Mouse (Mus musculus) left cerebral cortex, postnatal 36 days (tissue): Measurements from ENCODE around the gene Uvssa. TPM values are rescaled to one million over a fixed set of nuclear protein-coding genes. Genes with fewer than 3 reads are reported as not detected.
A peak's percentile ranks its signal among the peaks of the same experiment; 100 is the strongest.

Source experiments
- DNase-seq, 2 experiments: peaks; one replicate each; pipeline ENCODE4 v3.0.0; 2021 to 2022; ENCODE audit warnings: low spot score in 2 of 2, mixed read lengths in 1 of 2
- intact Hi-C: fragments of 180-260 bp; cut with DNase I; formaldehyde crosslinking; loops from one replicate; pipeline ENCODE4 v1.15.1; 2025
- total RNA-seq, 2 experiments: library from RNA; stranded (reverse); gene quantifications; 2 replicates each; pipeline ENCODE4 v1.2.3; 2021

The Uvssa gene
- total RNA-seq, 2 experiments from 2014 or later, result 5.6 to 7.2 TPM

- no peak for DNase-seq
- intact Hi-C loops, result loop anchor here (10.0 kb wide), 1 partner anchor 1961 kb away; no protein-coding TSS in a partner anchor
Measured at GRCm38 (mm10) chr5:33433201-33434138, 55.1 kb downstream of the Uvssa start, which contains the start of gene Nkx1-1. TSS of gene Nkx1-1 (minus strand) at chr5:33433976.

- peak in 1 of 2 experiments; percentile 13 for DNase-seq
- intact Hi-C loops, result loop anchor here (10.0 kb wide), 1 partner anchor 1961 kb away; no protein-coding TSS in a partner anchor
Measured at GRCm38 (mm10) chr5:33434141-33434780, 55.9 kb downstream of the Uvssa start.

DNA sequence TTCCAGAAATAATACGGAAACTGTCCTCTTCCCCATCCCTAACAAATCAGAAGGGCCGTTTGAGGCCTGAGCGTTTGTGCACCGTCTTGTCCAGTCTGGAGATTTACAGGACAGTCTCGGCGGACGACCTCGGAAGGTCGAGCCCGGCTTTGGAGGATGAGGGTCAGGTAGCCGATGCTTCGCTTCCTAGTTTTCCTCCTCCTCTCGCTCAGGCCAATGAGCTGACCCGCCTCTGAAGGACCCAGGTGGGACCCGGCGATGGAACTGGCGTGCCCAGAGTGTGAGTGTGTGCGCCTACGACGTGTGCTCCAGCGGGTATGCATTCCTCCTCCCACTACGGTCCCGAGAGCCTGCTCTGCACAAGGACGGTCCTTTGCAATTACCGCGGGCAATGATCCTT is 56.8 kb downstream of the Uvssa start:
- intact Hi-C loops, result loop anchor here (10.0 kb wide), 1 partner anchor 1960 kb away; no protein-coding TSS in a partner anchor
- DNase-seq, result no peak

DNA sequence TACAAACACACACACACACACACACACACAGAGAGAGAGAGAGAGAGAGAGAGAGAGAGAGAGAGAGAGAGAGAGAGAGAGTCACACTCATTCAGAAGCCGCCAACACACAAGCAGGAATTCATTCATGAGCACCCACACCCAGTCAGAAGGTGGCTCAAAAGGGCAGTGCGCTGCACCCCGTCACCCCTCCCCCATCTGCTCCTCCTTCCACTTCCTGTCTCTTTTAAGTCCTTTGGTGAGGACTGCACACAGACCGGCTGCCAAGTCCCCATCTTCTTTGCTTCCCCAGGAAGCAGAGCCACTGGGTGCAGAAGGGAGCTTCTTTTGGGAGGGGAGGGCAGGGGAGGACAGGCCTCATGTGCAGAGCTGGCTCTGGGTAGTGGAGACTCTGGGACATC is 57.6 kb downstream of the Uvssa start:
- intact Hi-C loops, result loop anchor here (10.0 kb wide), 1 partner anchor 1959 kb away; no protein-coding TSS in a partner anchor

DNA sequence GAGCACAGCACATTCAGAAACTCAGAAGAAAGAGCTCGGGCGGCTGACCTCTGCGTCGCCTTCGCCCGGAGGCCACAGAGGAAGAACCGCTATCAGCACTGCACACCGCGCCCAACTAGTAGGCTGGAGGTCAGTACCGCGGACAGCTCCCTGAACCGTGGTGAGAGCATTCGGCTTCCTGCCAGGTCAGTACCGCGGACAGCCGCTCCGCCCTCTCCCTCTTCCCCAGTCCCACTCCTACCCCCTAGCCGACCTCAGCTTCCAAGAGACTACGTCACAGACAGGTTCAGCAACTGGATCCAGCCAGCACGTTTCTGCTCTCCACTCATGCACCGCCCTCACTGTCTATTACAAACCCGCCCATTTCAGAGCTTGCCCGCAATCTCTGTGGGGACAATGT is 59.9 kb downstream of the Uvssa start:
- DNase-seq, result peak; percentile 26 to 54
- intact Hi-C loops, result loop anchor here (10.0 kb wide), 1 partner anchor 1957 kb away; no protein-coding TSS in a partner anchor

More for the DNA sequence above, 57.6 kb downstream of the Uvssa start:
- DNase-seq, result no peak

GRCm38 (mm10) chr5:33442927-33443710 is 64.8 kb downstream of the Uvssa start:
- intact Hi-C loops, result loop anchor here (5.0 kb wide), 2 partner anchors 46 to 99 kb away; no protein-coding TSS in a partner anchor
- peak in 1 of 2 experiments; percentile 26 for DNase-seq

DNA sequence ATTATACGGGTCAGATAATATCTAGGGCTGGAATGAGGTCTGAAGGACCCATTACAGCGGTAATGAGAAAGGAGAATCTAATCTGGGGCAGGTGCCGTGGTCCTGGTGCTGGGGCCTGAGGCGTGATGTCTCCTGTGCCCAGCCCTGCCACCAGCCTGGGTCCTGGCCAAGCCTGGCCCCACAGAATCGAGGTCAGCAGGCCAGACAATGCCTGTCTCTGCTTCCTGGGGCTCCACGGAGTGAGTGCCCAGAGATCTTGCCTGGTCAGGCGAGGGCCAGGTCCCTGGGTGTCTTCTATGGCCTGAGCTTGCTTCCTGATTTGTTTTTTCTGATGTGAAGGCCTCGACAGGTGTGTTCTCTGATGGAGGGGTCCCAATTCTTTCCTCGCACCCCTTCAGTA is 65.4 kb downstream of the Uvssa start:
- no peak for DNase-seq
- intact Hi-C loops, result loop anchor here (5.0 kb wide), 2 partner anchors 46 to 99 kb away; no protein-coding TSS in a partner anchor

DNA sequence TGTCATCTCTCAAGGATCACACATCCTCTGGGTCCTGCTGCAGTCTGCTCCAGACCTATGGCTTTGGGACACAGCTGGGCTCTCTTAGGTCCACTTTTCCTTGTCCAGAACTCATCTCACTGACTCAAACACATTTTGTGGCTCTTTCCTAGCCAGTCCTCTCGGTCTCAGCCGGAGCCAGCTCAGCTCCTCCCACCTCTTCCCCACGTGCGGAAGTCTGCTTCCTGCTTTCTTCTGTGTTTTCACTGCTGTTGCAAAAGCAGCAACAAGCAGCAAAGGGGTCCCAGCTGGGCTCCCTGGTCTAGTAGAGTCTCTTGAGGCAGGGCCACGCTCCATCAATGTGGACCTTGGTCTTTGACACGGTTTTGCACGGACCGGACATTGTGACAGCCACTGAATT is 77.4 kb downstream of the Uvssa start:
- intact Hi-C loops, result no loop called here

GRCm38 (mm10) chr5:33458132-33458622 is 79.8 kb downstream of the Uvssa start:
- DNase-seq, result no peak
- intact Hi-C loops, result no loop called here

More for the DNA sequence above, 77.4 kb downstream of the Uvssa start:
- no peak for DNase-seq

GRCm38 (mm10) chr5:33459111-33459510 is 80.8 kb downstream of the Uvssa start:
- no peak for DNase-seq
- intact Hi-C loops, result no loop called here

DNA sequence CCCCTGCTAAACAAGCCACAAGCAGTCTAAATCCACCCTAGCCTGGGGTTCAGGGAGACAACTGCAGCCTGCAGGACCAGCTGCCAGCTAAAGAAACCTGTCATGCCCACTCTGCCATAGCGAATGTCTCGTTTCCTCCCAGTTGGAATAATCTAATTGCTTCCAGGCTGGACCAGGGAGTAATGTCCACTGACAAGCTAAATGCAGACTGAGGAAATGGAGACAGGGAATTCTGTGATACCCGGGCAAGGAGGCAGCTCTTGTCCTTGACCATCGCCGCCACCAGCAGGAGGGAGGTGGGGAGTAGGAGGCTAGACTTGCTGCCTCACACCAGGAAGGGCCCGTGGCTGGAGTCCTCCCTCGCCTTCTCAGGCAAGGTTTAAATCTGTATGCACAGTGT is 86.0 kb downstream of the Uvssa start:
- intact Hi-C loops, result no loop called here
- no peak for DNase-seq

GRCm38 (mm10) chr5:33465464-33465863 is 87.1 kb downstream of the Uvssa start:
- no peak for DNase-seq
- intact Hi-C loops, result no loop called here

Other genes starting within 250 kb of the Uvssa start
- under 1 TPM in 1 of 2 experiments, not detected in 1; 0.18 TPM for gene Spon2, start 160.1 kb upstream of the Uvssa start, total RNA-seq
- gene Ctbp1, start 103.6 kb upstream of the Uvssa start, total RNA-seq, result 100 to 1,000 TPM; 298 to 335 TPM
- gene Maea, start 43.0 kb upstream of the Uvssa start, total RNA-seq, result 10 to 100 TPM; 91.2 to 97.2 TPM
- not detected for gene Nkx1-1, start 55.4 kb downstream of the Uvssa start, total RNA-seq